ENCODE assay signal across 12 mouse cellular contexts in the genomic region with DNA sequence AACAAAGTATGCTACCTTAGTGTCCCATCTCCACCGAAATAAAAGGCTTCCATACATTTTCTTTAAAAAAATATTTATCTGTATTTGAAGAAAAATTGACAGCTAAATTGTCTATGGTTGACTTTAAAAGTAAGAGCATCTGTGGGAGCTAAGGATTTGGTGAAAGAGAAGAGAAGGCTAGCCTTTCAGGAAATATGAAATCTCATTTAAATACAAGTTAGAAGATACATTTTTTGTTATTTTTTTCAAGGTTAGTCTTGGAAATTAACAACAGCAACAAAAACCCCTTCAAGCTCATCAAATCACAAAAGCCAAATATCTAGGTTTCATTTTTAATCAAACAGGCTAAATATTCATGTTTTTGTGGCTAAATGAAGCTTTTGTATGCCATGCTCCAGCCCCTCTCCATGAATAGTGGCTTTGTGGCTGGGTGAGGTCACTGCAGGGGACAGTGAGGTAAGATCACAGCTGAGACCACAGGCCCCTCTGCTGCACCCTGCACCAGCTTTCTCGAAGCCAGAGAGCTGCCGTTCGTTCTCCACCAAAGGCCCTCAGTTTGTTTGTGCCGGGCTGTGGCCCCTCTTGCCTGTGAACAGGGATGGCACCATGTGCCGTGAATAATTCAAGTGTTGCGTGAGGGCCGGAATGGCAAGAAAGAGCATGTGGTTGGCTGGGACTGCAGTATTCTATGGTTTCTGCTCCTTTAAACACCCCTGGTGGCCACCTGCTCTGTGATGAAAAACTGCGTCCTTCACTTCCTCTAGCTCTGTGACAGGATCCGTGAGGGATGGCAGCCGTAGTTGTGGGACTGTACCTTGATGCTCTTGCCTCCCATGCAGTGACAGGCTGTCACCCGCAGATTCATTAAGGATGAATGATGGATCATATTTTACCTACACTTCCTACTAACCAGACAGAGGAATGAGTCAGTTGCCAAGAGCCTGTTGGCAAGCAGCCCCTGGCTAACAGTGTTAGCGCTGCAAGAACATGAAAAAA.
DNase-seq lines count a peak whose midpoint lies in the region; ATAC-seq lines count a peak whose summit lies in the region.
"Had no signal": no experiment of that assay in that cellular context is flagged by ENCODE, and none has a peak within 500 bp of the region (broad histone marks: within the 10 kb centered on the region; RNA-seq: fewer than 3 reads in every experiment).

No protein-coding gene starts in this region.

- no peaks in the 10 kb centered on the region for H3K27me3 ChIP-seq in hindbrain, embryonic 15.5 days
- no peaks in the 10 kb centered on the region for H3K27me3 ChIP-seq in limb, embryonic 15.5 days
- H3K27me3 ChIP-seq in heart, embryonic 12.5 days (replicated peaks): no peaks in the 10 kb centered on the region
- H3K27me3 ChIP-seq: liver, embryonic 15.5 days; neural tube, embryonic 12.5 days had no signal

- no peak overlapping the region for H3K4me3 ChIP-seq in hindbrain, embryonic 15.5 days
- H3K4me3 ChIP-seq in limb, embryonic 15.5 days: no peak overlapping the region
- H3K4me3 ChIP-seq in heart, embryonic 12.5 days: no peak overlapping the region
- H3K4me3 ChIP-seq: liver, embryonic 15.5 days; neural tube, embryonic 12.5 days had no signal

- H3K4me1 ChIP-seq in hindbrain, embryonic 15.5 days (replicated peaks): peaks cover 13% of the 10 kb centered on the region
- peaks cover 36% of the 10 kb centered on the region for H3K4me1 ChIP-seq in limb, embryonic 15.5 days
- H3K4me1 ChIP-seq in heart, embryonic 12.5 days (replicated peaks): no peaks in the 10 kb centered on the region
- H3K4me1 ChIP-seq: liver, embryonic 15.5 days had no signal

- no peak overlapping the region for H3K9ac ChIP-seq in hindbrain, embryonic 15.5 days
- no peak overlapping the region for H3K9ac ChIP-seq in limb, embryonic 15.5 days
- H3K9ac ChIP-seq in heart, embryonic 12.5 days: no peak overlapping the region
- H3K9ac ChIP-seq: liver, embryonic 15.5 days; neural tube, embryonic 12.5 days had no signal

- WGBS in hindbrain, embryonic 15.5 days: 61% methylated on average over 13 of the region's 13 CpGs
- WGBS in limb, embryonic 15.5 days: 50% methylated on average over 13 of the region's 13 CpGs
- WGBS in heart, embryonic 12.5 days: 84% methylated on average over 13 of the region's 13 CpGs

- intact Hi-C loops in gastrocnemius, postnatal 14 days (cut with DNase I; ENCODE audit: low total_unique reads): no loop called here

- peak overlapping the region; percentile 45; the same call in 1 of the 2 replicates for H3K27ac ChIP-seq in hindbrain, embryonic 15.5 days (replicated peaks)
- 0 out of 2 replicates have a peak overlapping the region, but pooled peaks have one; percentile 8 for H3K27ac ChIP-seq in limb, embryonic 15.5 days
- no peak overlapping the region for H3K27ac ChIP-seq in heart, embryonic 12.5 days (ENCODE audit: poor library complexity, severe bottlenecking)
- H3K27ac ChIP-seq: liver, embryonic 15.5 days; neural tube, embryonic 12.5 days had no signal

- 0 out of 2 replicates have a peak overlapping the region, but pooled peaks have one; percentile 11 for H3K4me2 ChIP-seq in hindbrain, embryonic 15.5 days
- H3K4me2 ChIP-seq in limb, embryonic 15.5 days: no peak overlapping the region
- H3K4me2 ChIP-seq in heart, embryonic 12.5 days: no peak overlapping the region
- H3K4me2 ChIP-seq: liver, embryonic 15.5 days; neural tube, embryonic 12.5 days had no signal

- peak; percentile 65; the same call in 1 of the 2 replicates for ATAC-seq in hindbrain, embryonic 15.5 days (ENCODE audit: low FRiP score, low read depth)
- no peak for ATAC-seq in limb, embryonic 15.5 days (ENCODE audit: insufficient number of reproducible peaks, low FRiP score, low TSS enrichment, low read depth)
- no peak for ATAC-seq in heart, embryonic 12.5 days (ENCODE audit: insufficient number of reproducible peaks, low FRiP score)

- no peaks in the 10 kb centered on the region for H3K9me3 ChIP-seq in hindbrain, embryonic 15.5 days
- no peaks in the 10 kb centered on the region for H3K9me3 ChIP-seq in limb, embryonic 15.5 days
- no peaks in the 10 kb centered on the region for H3K9me3 ChIP-seq in heart, embryonic 12.5 days (replicated peaks)
- H3K9me3 ChIP-seq: liver, embryonic 15.5 days; neural tube, embryonic 12.5 days had no signal

- DNase-seq in gastrocnemius, postnatal 14 days: peak; percentile 28
- DNase-seq in gastrocnemius, adult 8-10 months (ENCODE audit: low spot score in 2 of 2): no peak
- peak; percentile 22 to 27 for DNase-seq in cerebellum, adult 18-20 months
- DNase-seq in embryo, embryonic 10.5 days (ENCODE audit: low spot score): no peak
- DNase-seq in B cell, adult 2 months: no peak
- DNase-seq: gastrocnemius, postnatal 25 days had no signal

- no peaks in the 10 kb centered on the region for H3K36me3 ChIP-seq in hindbrain, embryonic 15.5 days
- no peaks in the 10 kb centered on the region for H3K36me3 ChIP-seq in limb, embryonic 15.5 days
- H3K36me3 ChIP-seq in heart, embryonic 12.5 days: peaks cover 8% of the 10 kb centered on the region
- H3K36me3 ChIP-seq: G1E; liver, embryonic 15.5 days; neural tube, embryonic 12.5 days had no signal

Comparison
In these comparisons a context has a peak if more than half of its experiments do, and no peak if none do; other contexts are left out.
1. DNase-seq: peak in gastrocnemius, postnatal 14 days (single experiment) and cerebellum, adult 18-20 months (2 of 2); none in gastrocnemius, adult 8-10 months (0 of 2), embryo, embryonic 10.5 days (single experiment) and B cell, adult 2 months (0 of 2).